Mouse (Mus musculus) cerebellum, postnatal 4 days (tissue): Measurements from ENCODE around the gene Gm6902.
"Not testable (repeated sequence)": the region's sequence is repeated elsewhere in the genome, so short reads cannot be mapped to it uniquely, and the experiment has no call there.

Experiments used
- DNase-seq, 2 experiments: peaks; one replicate each; pipeline ENCODE4 v3.0.0; 2022; ENCODE audit warnings: low spot score in 2 of 2, mixed read lengths in 1 of 2

Gm6902 gene

GRCm38 (mm10) chr7:23278800-23279199, at the start of gene Gm6902:
Gm6902 (minus strand) TSS chr7:23278900.
- DNase-seq: not testable (repeated sequence)

GRCm38 (mm10) chr7:23300892-23301291, 22.2 kb upstream of the Gm6902 start, which contains the start of gene Nlrp4e:
Nlrp4e (plus strand) TSS chr7:23301192.
- not testable (repeated sequence) for DNase-seq

- not testable (repeated sequence) for DNase-seq
Measured at GRCm38 (mm10) chr7:23251582-23251981, 27.1 kb downstream of the Gm6902 start, which contains the start of gene Vmn1r166. Vmn1r166 (minus strand) TSS chr7:23251682.
